Mouse (Mus musculus) embryonic facial prominence, embryonic 10.5 days (tissue): ENCODE results near the gene Prkd2. TPM values are rescaled to one million over a fixed set of nuclear protein-coding genes. Genes with fewer than 3 reads are reported as not detected.

ENCODE experiments used
- DNase-seq: peaks from one replicate; pipeline ENCODE4 v3.0.0-alpha.2; 2017; ENCODE audit warnings: low spot score
- H3K27ac ChIP-seq: fragments of 300-500 bp; sonication (generic); replicated peaks from 2 replicates; pipeline ENCODE4 v1.5.1; 2016; ENCODE audit warnings: mild to moderate bottlenecking
- H3K27me3 ChIP-seq: fragments of 300-500 bp; sonication (generic); replicated peaks from 2 replicates; pipeline ENCODE4 v1.6.1; 2016; ENCODE audit warnings: low read depth, mild to moderate bottlenecking; ENCODE audit not compliant: poor library complexity, severe bottlenecking
- H3K36me3 ChIP-seq: fragments of 300-500 bp; sonication (generic); replicated peaks from 2 replicates; pipeline ENCODE4 v1.6.1; 2016; ENCODE audit warnings: mild to moderate bottlenecking, moderate library complexity
- H3K4me1 ChIP-seq: fragments of 300-500 bp; sonication (generic); 2 replicates; pipeline ENCODE4 v1.6.1; 2016
- H3K4me3 ChIP-seq: fragments of 300-500 bp; sonication (generic); 2 replicates; pipeline ENCODE4 v1.5.1; 2016; ENCODE audit warnings: mild to moderate bottlenecking, moderate library complexity
- H3K9me3 ChIP-seq: fragments of 300-500 bp; sonication (generic); 2 replicates; pipeline ENCODE4 v1.6.1; 2016; ENCODE audit warnings: mild to moderate bottlenecking
- WGBS: fragments of 180-500 bp; shearing (Covaris S2); methylation state at CpG from one replicate; pipeline ENCODE4 v1.1.7; 2016; 5-methylcytosine and 5-hydroxymethylcytosine counted together
- polyA plus RNA-seq: library from polyadenylated mRNA; unstranded; fragments of >200 nt; fragmentation: Nextera tagmentation; extraction: Ambion mirVana; gene quantifications from 2 replicates; pipeline ENCODE4 v1.2.1, GENCODE M21; 2016

Prkd2 gene
- polyA plus RNA-seq, 1 experiment from 2014 or later: 13.1 TPM

GRCm38 (mm10) chr7:16847507-16847906, 4.8 kb downstream of the Prkd2 start:
- no peaks in the 10 kb centered on the region for H3K27me3 ChIP-seq

DNA sequence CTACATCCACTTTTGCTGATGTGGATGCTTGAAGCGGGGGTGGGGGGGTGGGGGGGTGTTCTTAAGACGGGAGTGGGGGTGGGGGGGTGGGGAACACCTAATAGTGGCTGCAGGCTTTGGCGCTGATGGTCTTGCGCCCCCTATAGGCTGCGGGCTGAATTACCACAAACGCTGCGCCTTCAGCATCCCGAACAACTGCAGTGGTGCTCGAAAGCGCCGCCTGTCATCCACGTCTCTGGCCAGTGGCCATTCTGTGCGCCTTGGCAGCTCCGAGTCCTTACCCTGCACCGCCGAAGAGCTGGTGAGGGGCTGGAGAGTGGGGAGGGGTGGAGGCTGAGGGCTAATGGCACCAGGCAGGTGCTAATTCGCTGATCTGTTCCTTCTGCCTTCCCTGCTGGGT, 5.9 kb downstream of the Prkd2 start:
- peak; percentile 69 for DNase-seq
- WGBS: 22% methylated on average over 17 of the region's 17 CpGs
- no peaks in the 10 kb centered on the region for H3K27me3 ChIP-seq
- peaks cover 30% of the 10 kb centered on the region for H3K4me1 ChIP-seq
- H3K27ac ChIP-seq: no peak overlapping the region
- peaks cover 64% of the 10 kb centered on the region for H3K36me3 ChIP-seq
- H3K9me3 ChIP-seq: no peaks in the 10 kb centered on the region
- no peak overlapping the region for H3K4me3 ChIP-seq

More at GRCm38 (mm10) chr7:16847507-16847906, 4.8 kb downstream of the Prkd2 start:
- Histone ChIP-seq H3K9me3 (no peaks in the 10 kb centered on the region), H3K36me3 (peaks cover 55% of the 10 kb centered on the region), H3K4me1 (peaks cover 39% of the 10 kb centered on the region), H3K27ac (no peak overlapping the region), H3K4me3 (no peak overlapping the region)
- no peak for DNase-seq
- 85% methylated on average over 19 of the region's 19 CpGs for WGBS

- peaks cover 86% of the 10 kb centered on the region for H3K36me3 ChIP-seq
- WGBS: 93% methylated on average over 4 of the region's 4 CpGs
- DNase-seq: no peak
- peaks cover 5% of the 10 kb centered on the region; the same call in 1 of the 2 replicates for H3K4me1 ChIP-seq
- no peaks in the 10 kb centered on the region for H3K9me3 ChIP-seq
- no peak overlapping the region for H3K4me3 ChIP-seq
- H3K27ac ChIP-seq: no peak overlapping the region
- H3K27me3 ChIP-seq: no peaks in the 10 kb centered on the region
Measured at GRCm38 (mm10) chr7:16851636-16852035, 8.9 kb downstream of the Prkd2 start.

- Histone ChIP-seq H3K4me1 (peaks cover 5% of the 10 kb centered on the region; the same call in 1 of the 2 replicates), H3K27ac (no peak overlapping the region), H3K9me3 (no peaks in the 10 kb centered on the region), H3K36me3 (peaks cover 94% of the 10 kb centered on the region), H3K27me3 (no peaks in the 10 kb centered on the region), H3K4me3 (no peak overlapping the region)
- WGBS: 87% methylated on average over 14 of the region's 14 CpGs
- no peak for DNase-seq
Measured at GRCm38 (mm10) chr7:16853302-16853831, 10.7 kb downstream of the Prkd2 start.

DNA sequence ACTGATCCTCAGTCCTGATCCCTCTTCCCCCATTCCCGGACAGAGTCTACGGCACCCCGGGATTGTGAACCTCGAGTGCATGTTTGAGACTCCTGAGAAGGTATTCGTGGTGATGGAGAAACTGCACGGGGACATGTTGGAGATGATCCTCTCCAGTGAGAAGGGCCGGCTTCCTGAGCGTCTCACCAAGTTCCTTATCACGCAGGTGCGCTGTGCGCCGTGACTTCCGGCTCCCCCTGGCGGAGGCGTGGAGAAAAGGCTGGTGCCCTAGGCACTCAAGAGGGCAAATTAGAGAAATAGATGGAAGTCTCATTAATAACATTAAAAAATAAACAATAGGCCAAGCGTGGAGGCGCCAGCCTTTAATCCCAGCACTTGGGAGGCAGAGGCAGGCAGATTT, 15.6 kb downstream of the Prkd2 start:
- WGBS: 22% methylated on average over 17 of the region's 17 CpGs
- Histone ChIP-seq H3K4me1 (no peaks in the 10 kb centered on the region), H3K27ac (no peak overlapping the region), H3K36me3 (peaks cover 74% of the 10 kb centered on the region), H3K4me3 (no peak overlapping the region), H3K27me3 (no peaks in the 10 kb centered on the region), H3K9me3 (no peaks in the 10 kb centered on the region)
- peak; percentile 68 for DNase-seq

DNA sequence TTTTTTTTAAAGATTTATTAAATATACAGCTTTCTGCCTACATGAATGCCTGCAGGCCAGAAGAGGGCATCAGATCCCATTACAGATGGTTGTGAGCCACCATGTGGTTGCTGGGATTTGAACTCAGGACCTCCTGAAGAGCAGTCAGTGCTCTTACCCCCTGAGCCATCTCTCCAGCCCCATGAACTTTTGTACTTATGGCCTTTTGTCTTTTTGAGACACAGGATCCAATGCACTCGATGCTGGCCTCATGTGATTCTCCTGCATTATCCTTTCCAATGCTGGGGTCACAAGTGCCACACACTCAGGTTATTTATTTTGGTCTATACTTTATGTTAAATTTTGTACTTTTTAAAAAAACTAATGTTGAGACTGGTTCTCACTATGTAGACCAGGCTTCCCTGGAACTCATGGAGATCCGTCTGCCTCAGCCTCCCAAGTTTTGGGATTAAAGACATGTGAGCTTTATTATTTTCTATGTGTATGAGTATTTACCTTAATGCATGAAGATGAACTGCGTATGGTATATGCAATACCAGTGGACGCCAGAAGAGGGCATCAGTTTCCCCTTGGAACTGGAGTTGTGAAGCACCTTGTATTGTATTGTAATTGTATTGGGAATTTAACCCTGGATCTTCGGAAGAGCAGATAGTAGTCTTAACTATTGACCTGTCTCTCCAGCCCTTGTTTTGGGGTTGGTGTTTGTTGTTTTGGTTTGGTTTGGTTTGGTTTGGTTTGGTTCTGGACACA, 17.4 kb downstream of the Prkd2 start:
- H3K27me3 ChIP-seq: no peaks in the 10 kb centered on the region
- 33% methylated on average over 5 of the region's 5 CpGs for WGBS
- H3K36me3 ChIP-seq: peaks cover 74% of the 10 kb centered on the region
- peaks cover 4% of the 10 kb centered on the region; the same call in 1 of the 2 replicates for H3K9me3 ChIP-seq
- H3K4me3 ChIP-seq: no peak overlapping the region
- H3K27ac ChIP-seq: no peak overlapping the region
- H3K4me1 ChIP-seq: no peaks in the 10 kb centered on the region
- DNase-seq: peak; percentile 71

DNA sequence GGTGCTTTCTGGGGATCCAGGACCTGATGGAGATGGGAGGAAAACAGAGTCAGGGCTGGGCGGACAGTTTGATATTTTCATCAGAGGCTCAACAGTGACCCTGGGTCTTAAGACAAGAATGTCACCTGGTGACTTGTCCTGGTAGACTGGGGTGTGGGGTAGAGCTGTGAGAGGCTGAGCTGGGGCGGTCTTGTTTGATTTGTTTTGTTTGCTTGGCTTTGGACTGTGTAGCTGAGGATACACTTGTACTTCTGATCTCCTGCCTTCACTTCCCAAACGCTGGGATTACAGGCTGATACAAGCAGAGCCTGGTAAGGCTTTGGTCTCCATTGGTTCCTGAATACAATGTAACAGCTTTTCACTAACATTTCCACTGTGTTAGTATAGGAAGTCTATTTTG, 24.8 kb downstream of the Prkd2 start:
- no peak for DNase-seq
- no peak overlapping the region for H3K4me3 ChIP-seq
- no peak overlapping the region for H3K27ac ChIP-seq
- peaks cover 75% of the 10 kb centered on the region for H3K36me3 ChIP-seq
- peaks cover 4% of the 10 kb centered on the region; the same call in 1 of the 2 replicates for H3K9me3 ChIP-seq
- no peaks in the 10 kb centered on the region for H3K27me3 ChIP-seq
- WGBS: 88% methylated on average over 3 of the region's 3 CpGs
- H3K4me1 ChIP-seq: peaks cover 14% of the 10 kb centered on the region

DNA sequence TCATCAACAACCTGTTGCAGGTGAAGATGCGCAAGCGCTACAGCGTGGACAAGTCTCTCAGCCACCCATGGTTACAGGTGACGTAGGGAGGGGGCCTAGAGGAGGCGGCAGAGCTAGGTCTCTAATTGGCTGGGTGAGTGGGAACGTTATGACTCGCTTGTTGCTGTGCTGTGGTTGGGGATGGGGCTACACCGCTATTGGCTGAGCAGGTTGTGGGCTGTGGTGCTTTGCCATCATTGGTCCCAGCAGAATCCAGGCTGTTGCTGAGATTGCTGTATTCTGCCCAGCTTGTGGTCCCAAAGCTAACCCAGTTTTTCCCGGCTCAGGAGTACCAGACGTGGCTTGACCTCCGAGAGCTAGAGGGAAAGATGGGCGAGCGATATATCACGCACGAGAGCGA, 26.8 kb downstream of the Prkd2 start:
- WGBS: 11% methylated on average over 16 of the region's 16 CpGs
- H3K9me3 ChIP-seq: peaks cover under 1% of the 10 kb centered on the region; the same call in 1 of the 2 replicates
- peak overlapping the region; percentile 48 for H3K4me3 ChIP-seq
- DNase-seq: peak; percentile 84
- peak overlapping the region; percentile 72 for H3K27ac ChIP-seq
- H3K27me3 ChIP-seq: no peaks in the 10 kb centered on the region
- peaks cover 60% of the 10 kb centered on the region for H3K36me3 ChIP-seq
- H3K4me1 ChIP-seq: peaks cover 14% of the 10 kb centered on the region

DNA sequence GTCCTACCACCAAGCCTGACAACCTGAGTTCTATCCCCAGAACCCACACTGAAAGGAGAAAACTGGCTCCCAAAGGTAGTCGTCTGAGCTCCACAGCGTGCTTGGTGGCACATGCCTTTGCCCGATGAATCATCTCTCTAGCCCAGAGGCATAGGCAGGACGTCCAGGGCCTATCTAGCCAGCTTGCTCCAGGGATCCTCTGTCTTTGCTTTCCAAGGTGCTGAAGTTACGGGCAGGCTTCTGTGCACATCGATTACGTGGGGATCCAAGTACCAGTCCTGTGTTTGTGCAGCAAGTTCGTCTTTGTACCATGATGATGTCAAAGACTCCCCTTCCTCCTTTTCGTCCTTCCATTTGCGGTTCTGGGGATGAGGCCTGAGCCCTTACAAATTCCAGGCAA, 28.9 kb downstream of the Prkd2 start:
- H3K9me3 ChIP-seq: no peaks in the 10 kb centered on the region
- no peak overlapping the region for H3K4me3 ChIP-seq
- peaks cover 31% of the 10 kb centered on the region for H3K4me1 ChIP-seq
- no peaks in the 10 kb centered on the region for H3K27me3 ChIP-seq
- H3K27ac ChIP-seq: no peak overlapping the region
- DNase-seq: no peak
- WGBS: 82% methylated on average over 10 of the region's 10 CpGs
- peaks cover 40% of the 10 kb centered on the region for H3K36me3 ChIP-seq

- H3K4me1 ChIP-seq: peaks cover 40% of the 10 kb centered on the region
- no peak for DNase-seq
- no peaks in the 10 kb centered on the region for H3K9me3 ChIP-seq
- H3K27ac ChIP-seq: no peak overlapping the region
- no peaks in the 10 kb centered on the region for H3K27me3 ChIP-seq
- WGBS: 92% methylated on average over 9 of the region's 9 CpGs
- no peak overlapping the region for H3K4me3 ChIP-seq
- H3K36me3 ChIP-seq: peaks cover 31% of the 10 kb centered on the region
Measured at GRCm38 (mm10) chr7:16872478-16872877, 29.8 kb downstream of the Prkd2 start.

GRCm38 (mm10) chr7:16873392-16873791, 30.7 kb downstream of the Prkd2 start:
- Histone ChIP-seq H3K4me1 (peaks cover 49% of the 10 kb centered on the region), H3K36me3 (peaks cover 34% of the 10 kb centered on the region), H3K9me3 (no peaks in the 10 kb centered on the region), H3K4me3 (no peak overlapping the region), H3K27ac (no peak overlapping the region), H3K27me3 (no peaks in the 10 kb centered on the region)
- DNase-seq: no peak
- 89% methylated on average over 4 of the region's 4 CpGs for WGBS

- Histone ChIP-seq H3K4me3 (peak overlapping the region; percentile 94), H3K27ac (peak overlapping the region; percentile 96), H3K9me3 (no peaks in the 10 kb centered on the region), H3K27me3 (no peaks in the 10 kb centered on the region), H3K4me1 (peaks cover 57% of the 10 kb centered on the region), H3K36me3 (peaks cover 42% of the 10 kb centered on the region)
- WGBS: 5% methylated on average over 17 of the region's 17 CpGs
- DNase-seq: peak; percentile 86
Measured at GRCm38 (mm10) chr7:16874190-16874589, 31.5 kb downstream of the Prkd2 start.

GRCm38 (mm10) chr7:16874756-16875309, 32.1 kb downstream of the Prkd2 start:
- H3K27me3 ChIP-seq: no peaks in the 10 kb centered on the region
- H3K27ac ChIP-seq: peak overlapping the region; percentile 96
- DNase-seq: peak; percentile 100
- peaks cover 56% of the 10 kb centered on the region for H3K4me1 ChIP-seq
- peak overlapping the region; percentile 94 for H3K4me3 ChIP-seq
- under 1% methylated on average over 33 of the region's 33 CpGs for WGBS
- H3K9me3 ChIP-seq: no peaks in the 10 kb centered on the region
- peaks cover 41% of the 10 kb centered on the region for H3K36me3 ChIP-seq
